Mouse (Mus musculus): Measurements from ENCODE around the gene Jaml.

DNA sequence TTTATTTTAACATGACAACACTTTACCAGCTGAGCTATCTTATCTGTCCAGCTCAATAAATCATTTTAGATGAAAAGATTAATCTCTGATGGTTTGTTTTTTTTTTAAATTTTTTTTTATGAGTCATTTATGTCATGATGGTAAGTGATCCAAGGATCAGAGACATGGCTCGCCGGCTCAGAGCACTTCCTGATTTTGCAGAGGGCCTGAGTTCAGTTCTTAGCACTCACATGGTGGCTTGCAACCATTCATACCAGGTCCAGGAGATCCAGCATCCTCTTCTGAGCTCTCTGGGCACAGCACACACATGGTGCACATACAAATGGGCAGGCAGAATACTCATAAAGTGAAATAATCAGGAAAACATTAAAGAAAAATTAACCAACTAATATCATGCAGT lies 28.7 kb upstream of the Jaml start:
- no peak for TF ChIP-seq POLR2A (IDR thresholded peaks at IDR 0.05; ENCODE audit: borderline replicate concordance, insufficient read depth, low read length)
- no peak for TF ChIP-seq CTCF (IDR thresholded peaks at IDR 0.05; ENCODE audit: borderline replicate concordance, insufficient read depth, low read depth, low read length)

Data from cerebellum, adult 2 months (tissue).